Mouse (Mus musculus): ENCODE results near the gene Srsf9. TPM values are rescaled to one million over a fixed set of nuclear protein-coding genes. Genes with fewer than 3 reads are reported as not detected.

Srsf9 gene
- polyA plus RNA-seq (2016; fragmentation: Nextera tagmentation; extraction: Ambion mirVana), result 418 and 420 TPM in 2 replicates

- peak within 1 kb of the TSS; percentile 87 for H3K4me3 ChIP-seq
- H3K27ac ChIP-seq, result peak within 1 kb of the TSS; percentile 91
- WGBS, result under 1% methylated on average over 76 of the region's 97 CpGs
- H3K27me3 ChIP-seq, result no peaks in the 10 kb centered on the region
- peak within 1 kb of the TSS; percentile 61 for H3K4me2 ChIP-seq (replicated peaks)
- H3K4me1 ChIP-seq, result peaks cover 21% of the 10 kb centered on the region
- H3K9me3 ChIP-seq, result no peaks in the 10 kb centered on the region
- H3K9ac ChIP-seq, result peak within 1 kb of the TSS; percentile 94
- peaks cover 29% of the 10 kb centered on the region for H3K36me3 ChIP-seq
- peak; percentile 84 for ATAC-seq (ENCODE audit: insufficient number of reproducible peaks, insufficient read depth, low FRiP score, low TSS enrichment)
Observed at GRCm38 (mm10) chr5:115326875-115327609, at the start of gene Srsf9. Gene Srsf9 (plus strand): TSS chr5:115327177.

GRCm38 (mm10) chr5:115278053-115278452 is 48.9 kb upstream of the Srsf9 start:
- Histone ChIP-seq H3K36me3 (0 out of 2 replicates have a peak, but pooled peaks cover under 1% of the 10 kb centered on the region), H3K27me3 (no peaks in the 10 kb centered on the region), H3K4me1 (peaks cover 9% of the 10 kb centered on the region), H3K27ac (no peak overlapping the region), H3K9me3 (no peaks in the 10 kb centered on the region), H3K4me2 (replicated peaks) (no peak overlapping the region), H3K9ac (no peak overlapping the region), H3K4me3 (no peak overlapping the region)
- 79% methylated on average over 1 of the region's 1 CpGs for WGBS
- ATAC-seq (ENCODE audit: insufficient number of reproducible peaks, insufficient read depth, low FRiP score, low TSS enrichment), result no peak

- Histone ChIP-seq H3K9ac (no peak overlapping the region), H3K27me3 (no peaks in the 10 kb centered on the region), H3K9me3 (no peaks in the 10 kb centered on the region), H3K27ac (no peak overlapping the region), H3K4me1 (peaks cover 4% of the 10 kb centered on the region), H3K4me3 (no peak overlapping the region), H3K36me3 (peaks cover 8% of the 10 kb centered on the region; the same call in 1 of the 2 replicates), H3K4me2 (replicated peaks) (no peak overlapping the region)
- ATAC-seq (ENCODE audit: insufficient number of reproducible peaks, insufficient read depth, low FRiP score, low TSS enrichment), result no peak
- 58% methylated on average over 2 of the region's 2 CpGs for WGBS
Observed at GRCm38 (mm10) chr5:115278785-115279184, 48.2 kb upstream of the Srsf9 start.

DNA sequence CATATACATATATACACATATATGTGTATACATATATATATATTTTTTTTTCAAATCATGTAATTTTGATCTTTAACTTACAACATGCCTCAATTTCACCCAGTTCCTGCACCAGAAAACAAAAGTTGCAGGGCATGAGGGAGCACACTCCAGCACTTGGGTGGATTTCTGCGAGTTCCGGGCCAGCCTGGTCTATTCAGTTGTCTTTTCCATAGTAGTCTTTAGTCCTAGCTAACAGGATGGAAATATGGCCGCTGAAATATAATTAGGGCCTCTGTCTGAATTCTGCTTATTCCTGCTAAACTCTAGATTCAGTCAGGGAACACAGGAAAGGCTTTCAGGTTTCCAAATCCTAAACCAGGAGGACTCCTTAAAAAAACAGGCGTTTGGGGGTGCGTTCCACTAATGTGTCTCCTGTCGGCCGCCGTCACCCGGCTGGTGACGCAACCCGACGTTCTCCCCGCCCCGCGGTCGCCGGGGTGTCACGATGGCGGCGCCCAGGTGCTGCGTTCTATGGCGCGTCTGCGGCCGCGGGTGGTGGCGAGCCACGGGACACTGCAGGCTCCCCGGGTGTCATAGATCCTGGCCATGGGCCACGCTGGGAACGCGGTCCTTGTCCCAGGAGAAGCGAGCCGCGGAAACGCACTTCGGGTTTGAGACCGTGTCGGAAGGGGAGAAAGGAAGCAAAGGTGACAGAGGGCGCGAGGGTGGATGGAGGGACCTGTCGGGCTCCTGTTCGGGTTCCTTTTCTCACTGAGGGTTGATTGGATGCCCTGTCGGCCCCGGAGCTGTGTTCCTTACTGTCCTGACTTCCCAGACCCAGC is 47.5 kb upstream of the Srsf9 start, which contains the start of gene Coq5:
Gene Coq5, plus strand, starts transcription at position 441 of the 824 bp plus-strand sequence.
- Histone ChIP-seq H3K27me3 (no peaks in the 10 kb centered on the region), H3K4me1 (peaks cover 4% of the 10 kb centered on the region), H3K27ac (0 out of 2 replicates have a peak within 1 kb of the TSS, but pooled peaks have one; percentile 12), H3K4me3 (peak within 1 kb of the TSS; percentile 83), H3K9ac (peak within 1 kb of the TSS; percentile 70), H3K9me3 (no peaks in the 10 kb centered on the region), H3K36me3 (peaks cover 15% of the 10 kb centered on the region), H3K4me2 (replicated peaks) (peak within 1 kb of the TSS; percentile 78)
- ATAC-seq (ENCODE audit: insufficient number of reproducible peaks, insufficient read depth, low FRiP score, low TSS enrichment), result 0 out of 2 replicates have a peak, but pooled peaks have one; percentile 49
- WGBS, result 3% methylated on average over 45 of the region's 45 CpGs

DNA sequence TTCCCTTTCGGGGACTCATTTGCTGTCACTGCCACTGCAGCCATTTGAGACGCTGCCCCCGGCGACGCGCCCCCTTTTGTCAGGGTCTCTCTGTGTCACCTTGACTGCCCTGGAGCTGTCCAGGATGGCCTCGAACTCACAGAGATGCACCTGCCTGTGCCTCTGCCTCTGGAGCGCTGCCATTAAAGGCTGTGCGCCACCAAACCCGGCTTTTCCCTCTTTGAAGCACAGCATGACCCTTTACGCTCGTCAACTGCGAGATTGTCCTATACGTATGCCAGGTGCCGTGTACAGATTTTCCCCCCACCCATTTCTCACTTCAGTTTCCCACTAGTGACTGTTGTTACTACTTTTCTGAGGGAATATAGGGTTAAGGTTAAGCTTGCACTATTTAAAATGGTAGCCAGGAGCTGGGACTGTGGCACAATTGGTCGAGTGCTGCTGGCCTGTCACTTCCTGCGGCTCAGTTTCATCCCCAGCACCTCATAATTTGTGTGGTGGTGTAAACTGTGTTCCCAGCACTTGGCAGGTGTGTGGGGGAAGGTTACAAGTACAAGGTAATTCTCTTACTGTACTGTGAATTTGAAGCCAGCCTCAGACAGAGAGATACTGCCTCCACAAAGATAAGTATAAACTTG is 46.8 kb upstream of the Srsf9 start:
- Histone ChIP-seq H3K4me1 (peaks cover 4% of the 10 kb centered on the region), H3K4me3 (peak overlapping the region; percentile 83), H3K36me3 (peaks cover 20% of the 10 kb centered on the region), H3K27me3 (no peaks in the 10 kb centered on the region), H3K9me3 (no peaks in the 10 kb centered on the region), H3K9ac (peak overlapping the region; percentile 70), H3K27ac (0 out of 2 replicates have a peak overlapping the region, but pooled peaks have one; percentile 12), H3K4me2 (replicated peaks) (peak overlapping the region; percentile 78)
- ATAC-seq (ENCODE audit: insufficient number of reproducible peaks, insufficient read depth, low FRiP score, low TSS enrichment), result no peak
- 8% methylated on average over 17 of the region's 17 CpGs for WGBS

DNA sequence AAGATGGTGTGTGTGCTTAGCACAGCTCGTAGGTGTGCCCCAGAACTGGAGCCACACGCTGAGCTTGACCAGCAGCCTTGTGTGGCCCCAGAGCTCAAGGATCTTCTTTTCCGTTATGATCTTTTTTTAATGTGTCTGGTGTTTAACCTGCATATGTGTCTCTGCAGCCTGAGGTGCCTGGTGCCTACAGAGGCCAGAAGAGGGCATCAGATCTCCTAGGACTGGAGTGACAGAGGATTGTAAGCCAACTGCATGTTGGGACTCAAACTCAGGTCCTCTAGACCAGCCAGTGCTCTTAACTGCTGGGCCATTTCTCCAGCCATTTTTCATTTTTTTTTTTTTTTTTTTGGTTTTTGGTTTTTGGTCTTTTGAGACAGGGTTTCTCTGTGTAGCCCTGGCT is 42.2 kb upstream of the Srsf9 start:
- H3K4me1 ChIP-seq, result peaks cover 4% of the 10 kb centered on the region
- no peaks in the 10 kb centered on the region for H3K9me3 ChIP-seq
- no peak overlapping the region for H3K4me3 ChIP-seq
- H3K9ac ChIP-seq, result no peak overlapping the region
- no peak overlapping the region for H3K4me2 ChIP-seq (replicated peaks)
- no peak for ATAC-seq (ENCODE audit: insufficient number of reproducible peaks, insufficient read depth, low FRiP score, low TSS enrichment)
- H3K27me3 ChIP-seq, result no peaks in the 10 kb centered on the region
- WGBS, result 87% methylated on average over 3 of the region's 3 CpGs
- peaks cover 45% of the 10 kb centered on the region for H3K36me3 ChIP-seq
- H3K27ac ChIP-seq, result no peak overlapping the region

- H3K4me1 ChIP-seq, result peaks cover 12% of the 10 kb centered on the region
- H3K9ac ChIP-seq, result no peak overlapping the region
- ATAC-seq (ENCODE audit: insufficient number of reproducible peaks, insufficient read depth, low FRiP score, low TSS enrichment), result no peak
- 92% methylated on average over 8 of the region's 8 CpGs for WGBS
- H3K4me3 ChIP-seq, result no peak overlapping the region
- H3K27me3 ChIP-seq, result no peaks in the 10 kb centered on the region
- H3K4me2 ChIP-seq (replicated peaks), result no peak overlapping the region
- no peaks in the 10 kb centered on the region for H3K9me3 ChIP-seq
- peaks cover 76% of the 10 kb centered on the region for H3K36me3 ChIP-seq
- H3K27ac ChIP-seq, result no peak overlapping the region
Observed at GRCm38 (mm10) chr5:115294173-115294572, 32.8 kb upstream of the Srsf9 start.

DNA sequence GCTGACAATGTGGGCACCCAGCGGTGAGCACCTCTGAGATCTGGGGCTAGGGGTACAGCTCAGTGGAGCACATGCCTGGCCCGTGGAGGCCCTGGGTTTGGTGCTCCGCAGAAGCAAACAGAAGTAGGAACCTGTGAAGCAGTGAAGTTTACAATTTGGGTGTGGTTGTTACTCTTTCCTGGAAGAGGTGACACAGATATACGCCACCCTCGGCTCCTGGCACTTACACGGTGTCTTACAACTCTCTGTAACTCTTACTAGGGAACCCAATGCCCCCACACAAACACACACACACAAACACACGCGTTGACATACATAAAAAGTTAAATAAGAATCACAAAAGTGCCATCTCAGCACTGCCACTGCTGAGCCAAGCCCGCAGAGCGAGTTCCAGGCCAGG is 30.6 kb upstream of the Srsf9 start:
- Histone ChIP-seq H3K9ac (no peak overlapping the region), H3K9me3 (no peaks in the 10 kb centered on the region), H3K4me1 (peaks cover 17% of the 10 kb centered on the region), H3K27ac (no peak overlapping the region), H3K27me3 (no peaks in the 10 kb centered on the region), H3K4me3 (no peak overlapping the region), H3K36me3 (peaks cover 59% of the 10 kb centered on the region), H3K4me2 (replicated peaks) (no peak overlapping the region)
- 88% methylated on average over 10 of the region's 10 CpGs for WGBS
- ATAC-seq (ENCODE audit: insufficient number of reproducible peaks, insufficient read depth, low FRiP score, low TSS enrichment), result no peak

DNA sequence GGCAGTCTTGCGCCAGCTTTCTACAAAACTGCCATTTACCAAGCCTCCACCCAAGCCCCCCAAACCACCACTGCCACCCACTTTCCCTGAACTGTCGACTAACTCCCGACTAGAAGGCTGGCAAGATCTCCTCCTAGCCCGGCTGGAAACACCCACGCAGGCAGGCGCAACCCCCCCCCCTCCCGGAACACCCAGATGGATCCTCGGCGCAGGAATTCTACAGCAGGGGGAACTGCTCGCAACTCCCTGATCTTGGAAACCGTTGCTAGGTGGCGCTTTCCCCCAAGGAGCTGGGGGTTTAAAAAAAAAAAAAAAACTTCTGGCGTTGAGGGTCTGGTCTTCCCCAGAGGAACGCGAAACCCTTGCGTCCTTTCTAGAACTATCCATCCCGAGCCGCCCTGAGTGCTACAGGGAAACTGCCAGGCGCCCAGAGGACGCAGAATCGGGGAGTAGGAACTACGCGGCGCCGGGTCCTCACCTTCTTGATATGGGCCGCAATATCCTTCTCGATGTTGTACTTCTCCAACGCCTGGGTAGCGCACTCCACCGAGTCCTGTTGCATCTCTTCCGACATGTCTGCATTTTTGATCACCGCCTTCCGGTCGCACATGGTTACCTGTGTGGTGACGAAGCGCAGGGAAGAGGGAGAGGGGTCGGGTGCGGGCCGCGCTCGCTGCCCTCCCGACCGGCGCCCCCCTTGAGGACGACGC is 26.8 kb upstream of the Srsf9 start:
- Histone ChIP-seq H3K9me3 (no peaks in the 10 kb centered on the region), H3K27me3 (no peaks in the 10 kb centered on the region), H3K36me3 (peaks cover 38% of the 10 kb centered on the region), H3K9ac (peak overlapping the region; percentile 84), H3K4me3 (peak overlapping the region; percentile 96), H3K27ac (peak overlapping the region; percentile 96), H3K4me2 (replicated peaks) (peak overlapping the region; percentile 74), H3K4me1 (peaks cover 22% of the 10 kb centered on the region)
- ATAC-seq (ENCODE audit: insufficient number of reproducible peaks, insufficient read depth, low FRiP score, low TSS enrichment), result no peak
- under 1% methylated on average over 46 of the region's 46 CpGs for WGBS

DNA sequence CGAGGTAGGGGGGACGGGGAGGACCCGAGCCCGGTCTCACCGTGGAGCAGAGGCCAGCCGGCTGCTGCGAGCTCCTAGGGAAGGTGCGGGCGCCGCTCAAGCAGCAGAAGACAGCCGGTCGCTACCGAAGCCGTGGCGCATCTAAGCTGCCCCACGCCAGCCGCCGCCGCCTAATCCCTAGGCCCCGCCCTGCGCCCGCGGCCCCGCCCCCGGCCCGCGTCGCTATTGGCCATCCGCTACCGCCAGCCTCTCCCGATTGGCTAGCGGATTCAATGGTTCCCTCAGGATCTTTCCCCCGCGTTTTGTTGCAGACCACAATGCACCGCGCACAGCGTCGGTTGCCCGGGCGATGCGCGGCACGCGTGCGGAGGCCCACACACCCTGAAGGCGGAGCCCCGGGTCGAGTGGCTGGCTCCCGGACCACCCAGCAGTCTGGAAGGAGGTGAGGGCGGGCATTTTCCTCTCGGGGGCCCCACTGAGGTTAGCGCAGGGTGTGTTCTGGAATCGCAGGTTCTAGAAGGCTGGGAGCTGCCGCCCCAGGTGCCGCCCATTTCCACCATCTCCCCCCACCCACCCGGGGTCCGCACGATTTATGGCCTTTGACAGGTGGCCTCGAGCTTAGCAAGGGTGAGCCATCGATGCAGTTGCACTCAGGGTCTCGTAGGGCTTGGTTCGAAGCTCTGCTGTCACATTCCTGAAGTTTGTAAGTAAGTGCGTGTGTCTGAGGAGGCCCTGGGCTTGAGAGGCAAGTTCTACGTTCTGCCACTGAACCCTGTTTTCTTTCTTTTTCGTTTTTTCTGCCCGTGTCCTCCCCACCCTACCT is 26.0 kb upstream of the Srsf9 start, which contains the start of gene Dynll1:
Gene Dynll1, minus strand, starts transcription at position 208 of the 823 bp plus-strand sequence.
- Histone ChIP-seq H3K36me3 (peaks cover 30% of the 10 kb centered on the region), H3K9ac (peak within 1 kb of the TSS; percentile 84), H3K27me3 (no peaks in the 10 kb centered on the region), H3K4me1 (peaks cover 22% of the 10 kb centered on the region), H3K27ac (peak within 1 kb of the TSS; percentile 96), H3K9me3 (no peaks in the 10 kb centered on the region), H3K4me3 (peak within 1 kb of the TSS; percentile 96), H3K4me2 (replicated peaks) (peak within 1 kb of the TSS; percentile 74)
- ATAC-seq (ENCODE audit: insufficient number of reproducible peaks, insufficient read depth, low FRiP score, low TSS enrichment), result peak; percentile 98
- under 1% methylated on average over 66 of the region's 66 CpGs for WGBS

Data from embryonic facial prominence, embryonic 12.5 days (tissue).